Mouse (Mus musculus): Measurements from ENCODE around the gene Msi2. TPM values are rescaled to one million over a fixed set of nuclear protein-coding genes. Genes with fewer than 3 reads are reported as not detected.

The Msi2 gene
- 8.1 and 8.5 TPM in 2 replicates for polyA plus RNA-seq (2012; rRNA removed)

GRCm38 (mm10) chr11:88718050-88718765 lies at the start of gene Msi2:
Msi2 (minus strand) TSS chr11:88718513.

GRCm38 (mm10) chr11:88293631-88294393 lies 424.5 kb downstream of the Msi2 start, which contains the start of gene Ccdc182:
Ccdc182 (plus strand) TSS chr11:88294058.

Other genes with a start within 250 kb of the Msi2 start
- gene Akap1, start 146.1 kb upstream of the Msi2 start, polyA plus RNA-seq (2012; rRNA removed): 19.4 and 21.3 TPM in 2 replicates
- 20.8 and 22.0 TPM in 2 replicates for gene Scpep1, start 237.0 kb upstream of the Msi2 start, polyA plus RNA-seq (2012; rRNA removed)
- not detected in 2 replicates for gene Elobl, start 248.4 kb upstream of the Msi2 start, polyA plus RNA-seq (2012; rRNA removed)

Data from liver, embryonic 18 days (tissue).